Mouse (Mus musculus): ENCODE data around the gene Bnip2. TPM values are rescaled to one million over a fixed set of nuclear protein-coding genes. Genes with fewer than 3 reads are reported as not detected.
"Not testable (repeated sequence)": the region's sequence is repeated elsewhere in the genome, so short reads cannot be mapped to it uniquely, and the experiment has no call there.

The Bnip2 gene
- polyA plus RNA-seq, 1 experiment: 20.7 TPM

DNA sequence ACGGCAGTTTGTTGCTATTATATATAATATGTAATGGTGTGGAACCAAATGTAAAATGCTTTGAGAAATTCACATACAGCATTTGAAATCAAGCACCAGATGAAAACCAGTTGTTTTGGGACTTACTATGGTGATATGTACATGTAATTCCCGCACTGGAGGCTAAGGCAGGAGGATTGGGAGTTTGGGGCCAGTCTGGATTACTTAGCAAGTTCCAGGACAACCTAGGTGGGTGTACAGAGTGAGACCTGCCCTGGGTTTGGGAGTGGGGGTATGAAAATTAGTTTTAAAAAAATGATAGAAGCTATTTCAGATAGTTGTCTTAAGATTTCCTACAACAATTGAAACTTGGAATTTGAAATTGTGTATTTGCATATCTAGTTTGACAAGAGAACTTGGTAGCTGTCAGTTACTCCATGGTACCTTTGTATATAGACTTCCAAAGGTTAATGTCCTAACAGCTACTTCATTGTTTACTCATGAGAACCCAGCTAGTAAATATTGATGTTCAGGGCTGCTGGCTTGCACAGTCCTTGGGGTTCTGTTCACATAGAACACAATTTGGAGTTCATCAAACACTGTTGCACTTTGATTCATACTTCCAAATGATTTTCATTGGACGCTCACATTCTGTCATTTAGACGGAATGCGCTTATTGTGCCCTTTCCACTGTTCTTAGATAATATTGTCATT, 21.7 kb downstream of the Bnip2 start:
- Histone ChIP-seq H3K4me1 (ENCODE audit: control insufficient read depth, insufficient read depth, low read length) (no peaks in the 10 kb centered on the region), H3K36me3 (ENCODE audit: control insufficient read depth, insufficient read depth, low read length) (no peaks in the 10 kb centered on the region), H3K27ac (ENCODE audit: control insufficient read depth, insufficient read depth, low read depth, low read length) (no peak overlapping the region)

DNA sequence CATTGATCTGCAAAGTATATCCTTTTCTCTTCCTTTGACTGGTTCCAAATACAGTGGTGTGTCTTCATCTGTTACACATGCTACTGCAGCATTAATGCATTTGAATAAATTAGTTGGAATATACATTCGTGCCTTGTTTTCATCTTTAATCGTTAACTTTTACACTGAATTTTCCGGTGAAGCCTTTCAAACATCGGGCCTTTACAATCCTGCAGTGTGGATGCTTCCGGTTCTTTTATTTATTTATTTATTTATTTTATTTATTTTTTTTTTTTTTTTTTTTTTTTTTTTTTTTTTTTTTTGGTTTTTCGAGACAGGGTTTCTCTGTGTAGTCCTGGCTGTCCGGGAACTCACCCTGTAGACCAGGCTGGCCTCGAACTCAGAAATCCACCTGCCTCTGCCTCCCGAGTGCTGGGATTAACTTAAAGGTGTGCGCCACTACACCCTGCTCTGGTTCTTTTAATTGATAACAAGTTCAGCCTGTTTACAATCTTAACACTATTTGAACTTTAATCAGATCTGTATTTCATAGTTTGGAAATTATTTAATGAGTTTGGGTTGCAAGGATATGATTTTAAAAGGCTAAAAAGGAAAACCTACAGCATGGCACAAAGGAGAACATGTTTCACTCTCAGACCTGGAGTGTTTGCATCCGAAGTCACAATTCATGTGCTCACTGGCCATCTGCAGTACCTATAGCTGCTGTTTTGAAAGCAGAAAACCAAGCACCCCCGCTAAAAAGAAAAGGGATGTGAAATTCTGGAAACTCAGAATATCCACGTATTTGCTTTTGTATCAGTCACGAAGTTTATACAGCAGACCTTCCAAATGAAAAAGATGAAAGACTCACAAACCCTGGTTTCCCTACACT, 22.5 kb downstream of the Bnip2 start:
- Histone ChIP-seq H3K27ac (ENCODE audit: control insufficient read depth, insufficient read depth, low read depth, low read length) (peak overlapping the region; percentile 96), H3K36me3 (ENCODE audit: control insufficient read depth, insufficient read depth, low read length) (no peaks in the 10 kb centered on the region), H3K4me1 (ENCODE audit: control insufficient read depth, insufficient read depth, low read length) (no peaks in the 10 kb centered on the region), H3K27me3 (ENCODE audit: control insufficient read depth, insufficient read depth, low read length) (no peaks in the 10 kb centered on the region), H3K4me3 (ENCODE audit: control insufficient read depth, low read depth, low read length) (peak overlapping the region; percentile 98)
- TF ChIP-seq POLR2A (IDR thresholded peaks at IDR 0.05; ENCODE audit: control insufficient read depth, low read depth, low read length) (no peak), CTCF (IDR thresholded peaks at IDR 0.05; ENCODE audit: control insufficient read depth, insufficient read depth, insufficient replicate concordance, low read depth, low read length) (no peak)

More for the DNA sequence above, 21.7 kb downstream of the Bnip2 start:
- Histone ChIP-seq H3K27me3 (ENCODE audit: control insufficient read depth, insufficient read depth, low read length) (no peaks in the 10 kb centered on the region), H3K4me3 (ENCODE audit: control insufficient read depth, low read depth, low read length) (no peak overlapping the region)
- TF ChIP-seq CTCF (IDR thresholded peaks at IDR 0.05; ENCODE audit: control insufficient read depth, insufficient read depth, insufficient replicate concordance, low read depth, low read length): no peak
- no peak for TF ChIP-seq POLR2A (IDR thresholded peaks at IDR 0.05; ENCODE audit: control insufficient read depth, low read depth, low read length)

DNA sequence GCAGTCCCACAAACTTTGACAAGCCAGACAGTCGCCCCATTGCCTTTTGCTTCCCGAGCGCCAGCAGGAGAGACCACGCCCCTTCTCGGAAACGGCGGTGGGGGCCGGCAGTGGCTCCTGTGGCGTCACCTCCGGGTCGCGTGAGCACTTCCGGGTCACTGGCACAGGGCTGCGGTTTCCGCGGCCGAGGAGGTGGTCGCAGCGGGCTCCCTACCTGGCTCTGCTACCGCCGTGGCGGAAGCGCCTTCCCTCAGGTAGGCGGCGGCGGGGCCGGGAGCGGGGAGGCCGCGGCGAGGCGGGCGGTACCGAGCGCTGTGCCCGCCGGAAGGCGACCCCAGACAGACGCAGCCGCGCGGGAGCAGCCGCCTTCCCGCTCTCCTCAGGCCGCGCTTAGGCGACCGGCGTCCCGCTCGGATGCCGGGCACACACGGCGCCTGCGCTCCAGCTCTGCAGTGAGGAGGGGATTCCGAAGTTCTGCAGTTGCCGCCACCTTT, 23.2 kb downstream of the Bnip2 start, which contains the start of gene Gtf2a2:
TSS of gene Gtf2a2 (plus strand) at position 143 of the 494 bp plus-strand sequence.
- Histone ChIP-seq H3K4me1 (ENCODE audit: control insufficient read depth, insufficient read depth, low read length) (no peaks in the 10 kb centered on the region), H3K27me3 (ENCODE audit: control insufficient read depth, insufficient read depth, low read length) (no peaks in the 10 kb centered on the region), H3K27ac (ENCODE audit: control insufficient read depth, insufficient read depth, low read depth, low read length) (peak within 1 kb of the TSS; percentile 96), H3K36me3 (ENCODE audit: control insufficient read depth, insufficient read depth, low read length) (no peaks in the 10 kb centered on the region), H3K4me3 (ENCODE audit: control insufficient read depth, low read depth, low read length) (peak within 1 kb of the TSS; percentile 98)
- TF ChIP-seq CTCF (IDR thresholded peaks at IDR 0.05; ENCODE audit: control insufficient read depth, insufficient read depth, insufficient replicate concordance, low read depth, low read length) (no peak), POLR2A (IDR thresholded peaks at IDR 0.05; ENCODE audit: control insufficient read depth, low read depth, low read length) (peak; percentile 90)

DNA sequence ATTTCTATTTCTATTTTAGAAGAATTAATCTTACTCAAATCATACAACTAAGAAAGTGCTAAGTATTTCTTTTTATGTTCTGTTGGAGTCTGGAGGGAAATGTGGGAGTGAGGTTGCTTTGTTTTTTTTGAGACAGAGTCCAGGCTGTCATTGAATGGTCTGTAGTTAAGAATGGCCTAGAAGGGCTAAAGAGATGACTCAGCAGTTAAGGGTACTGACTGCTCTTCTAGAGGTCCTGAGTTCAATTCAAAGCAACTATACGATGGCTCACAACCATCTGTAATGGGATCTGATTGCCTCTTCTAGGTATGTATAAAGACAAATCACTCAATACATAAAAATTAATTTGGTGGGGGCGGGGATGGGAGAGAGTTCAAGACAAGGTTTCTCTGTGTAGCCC, 26.4 kb downstream of the Bnip2 start:
- no peak overlapping the region for H3K4me3 ChIP-seq (ENCODE audit: control insufficient read depth, low read depth, low read length)
- TF ChIP-seq POLR2A (IDR thresholded peaks at IDR 0.05; ENCODE audit: control insufficient read depth, low read depth, low read length): no peak
- no peak for TF ChIP-seq CTCF (IDR thresholded peaks at IDR 0.05; ENCODE audit: control insufficient read depth, insufficient read depth, insufficient replicate concordance, low read depth, low read length)
- no peaks in the 10 kb centered on the region for H3K4me1 ChIP-seq (ENCODE audit: control insufficient read depth, insufficient read depth, low read length)
- no peaks in the 10 kb centered on the region for H3K27me3 ChIP-seq (ENCODE audit: control insufficient read depth, insufficient read depth, low read length)
- no peaks in the 10 kb centered on the region for H3K36me3 ChIP-seq (ENCODE audit: control insufficient read depth, insufficient read depth, low read length)
- H3K27ac ChIP-seq (ENCODE audit: control insufficient read depth, insufficient read depth, low read depth, low read length): no peak overlapping the region

DNA sequence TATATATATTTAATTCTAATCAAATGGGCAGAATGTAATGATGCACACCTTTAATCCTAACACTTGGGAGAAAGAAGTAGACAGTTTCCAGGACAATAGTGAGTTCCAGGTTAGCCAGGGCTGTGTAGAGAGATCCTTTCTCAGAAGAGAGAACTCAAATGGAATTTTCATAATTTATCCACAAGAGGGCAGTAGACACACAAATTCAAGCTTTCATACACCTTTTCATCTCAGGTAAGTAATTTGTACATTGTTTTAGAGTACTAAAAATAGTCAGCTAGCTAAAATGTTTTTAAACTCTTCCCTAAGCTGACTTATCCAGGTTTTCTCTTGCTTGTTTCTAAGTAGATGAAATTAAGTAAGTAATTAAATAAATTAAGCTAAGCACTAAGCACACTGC, 29.6 kb downstream of the Bnip2 start:
- H3K27ac ChIP-seq (ENCODE audit: control insufficient read depth, insufficient read depth, low read depth, low read length): no peak overlapping the region
- H3K4me3 ChIP-seq (ENCODE audit: control insufficient read depth, low read depth, low read length): no peak overlapping the region
- TF ChIP-seq POLR2A (IDR thresholded peaks at IDR 0.05; ENCODE audit: control insufficient read depth, low read depth, low read length) (no peak), CTCF (IDR thresholded peaks at IDR 0.05; ENCODE audit: control insufficient read depth, insufficient read depth, insufficient replicate concordance, low read depth, low read length) (no peak)
- no peaks in the 10 kb centered on the region for H3K4me1 ChIP-seq (ENCODE audit: control insufficient read depth, insufficient read depth, low read length)
- no peaks in the 10 kb centered on the region for H3K27me3 ChIP-seq (ENCODE audit: control insufficient read depth, insufficient read depth, low read length)
- H3K36me3 ChIP-seq (ENCODE audit: control insufficient read depth, insufficient read depth, low read length): no peaks in the 10 kb centered on the region

DNA sequence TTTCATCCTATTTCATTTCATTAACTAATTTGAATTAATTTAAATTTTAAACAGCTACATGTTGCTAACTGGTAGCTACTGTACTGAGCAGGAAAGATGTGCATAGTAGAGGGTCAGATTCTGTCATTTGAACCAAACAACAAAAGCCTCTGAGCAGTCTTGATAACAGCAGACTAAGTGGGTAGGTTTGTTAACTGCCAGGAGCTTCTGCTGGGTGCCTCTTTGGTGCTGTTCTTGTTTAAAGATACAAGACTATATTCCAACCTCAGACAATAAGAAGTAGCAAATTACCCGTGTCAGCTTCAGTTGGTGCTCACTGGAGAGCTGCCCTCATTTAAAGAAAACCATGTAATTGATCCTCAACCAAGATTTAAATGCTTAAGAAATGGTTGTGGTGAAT, 32.3 kb downstream of the Bnip2 start:
- H3K27ac ChIP-seq (ENCODE audit: control insufficient read depth, insufficient read depth, low read depth, low read length): no peak overlapping the region
- H3K36me3 ChIP-seq (ENCODE audit: control insufficient read depth, insufficient read depth, low read length): no peaks in the 10 kb centered on the region
- H3K4me3 ChIP-seq (ENCODE audit: control insufficient read depth, low read depth, low read length): no peak overlapping the region
- TF ChIP-seq POLR2A (IDR thresholded peaks at IDR 0.05; ENCODE audit: control insufficient read depth, low read depth, low read length): no peak
- H3K27me3 ChIP-seq (ENCODE audit: control insufficient read depth, insufficient read depth, low read length): no peaks in the 10 kb centered on the region
- H3K4me1 ChIP-seq (ENCODE audit: control insufficient read depth, insufficient read depth, low read length): no peaks in the 10 kb centered on the region; the same call in 1 of the 2 replicates

DNA sequence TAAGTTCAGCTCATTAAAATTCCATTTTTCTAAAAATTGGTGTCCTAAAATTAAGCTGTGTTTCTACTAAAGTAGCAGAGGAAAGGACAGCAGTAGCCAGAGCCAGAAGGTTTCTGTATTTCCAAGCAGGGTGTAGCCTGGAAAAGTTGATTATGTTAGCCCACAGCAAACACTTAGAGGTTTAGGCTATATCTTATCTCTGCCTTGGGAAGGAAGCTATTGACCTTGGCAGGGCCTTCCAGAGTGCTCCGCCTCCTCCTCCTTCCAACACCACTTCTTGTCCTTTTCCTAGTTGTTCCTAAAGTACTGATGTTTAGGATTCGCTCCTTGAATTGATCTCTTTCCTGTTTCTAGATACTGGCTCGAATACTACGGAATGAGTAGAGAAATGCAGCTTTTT, 32.8 kb downstream of the Bnip2 start:
- no peaks in the 10 kb centered on the region for H3K36me3 ChIP-seq (ENCODE audit: control insufficient read depth, insufficient read depth, low read length)
- TF ChIP-seq CTCF (IDR thresholded peaks at IDR 0.05; ENCODE audit: control insufficient read depth, insufficient read depth, insufficient replicate concordance, low read depth, low read length) (no peak), POLR2A (IDR thresholded peaks at IDR 0.05; ENCODE audit: control insufficient read depth, low read depth, low read length) (no peak)
- no peaks in the 10 kb centered on the region for H3K27me3 ChIP-seq (ENCODE audit: control insufficient read depth, insufficient read depth, low read length)
- H3K4me1 ChIP-seq (ENCODE audit: control insufficient read depth, insufficient read depth, low read length): no peaks in the 10 kb centered on the region; the same call in 1 of the 2 replicates
- H3K27ac ChIP-seq (ENCODE audit: control insufficient read depth, insufficient read depth, low read depth, low read length): no peak overlapping the region
- H3K4me3 ChIP-seq (ENCODE audit: control insufficient read depth, low read depth, low read length): no peak overlapping the region

DNA sequence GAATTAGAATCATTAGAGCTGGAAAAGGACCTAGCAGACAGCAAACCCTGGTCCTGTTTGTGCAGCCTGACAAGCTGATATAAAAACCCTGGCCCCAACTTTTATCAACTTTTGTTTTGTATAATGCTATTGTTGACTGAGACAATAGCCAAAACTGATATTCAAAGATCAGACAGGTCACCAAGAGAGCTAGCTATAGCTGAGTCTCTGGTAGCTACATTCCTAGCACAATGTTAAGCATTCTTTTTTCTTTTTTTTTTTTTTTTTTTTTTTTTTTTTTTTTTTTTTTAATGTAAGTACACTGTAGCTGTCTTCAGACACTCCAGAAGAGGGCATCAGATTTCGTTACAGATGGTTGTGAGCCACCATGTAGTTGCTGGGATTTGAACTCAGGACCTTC, 34.3 kb downstream of the Bnip2 start:
- H3K36me3 ChIP-seq (ENCODE audit: control insufficient read depth, insufficient read depth, low read length); H3K27ac ChIP-seq (ENCODE audit: control insufficient read depth, insufficient read depth, low read depth, low read length); H3K4me1 ChIP-seq (ENCODE audit: control insufficient read depth, insufficient read depth, low read length); H3K4me3 ChIP-seq (ENCODE audit: control insufficient read depth, low read depth, low read length); H3K27me3 ChIP-seq (ENCODE audit: control insufficient read depth, insufficient read depth, low read length): not testable (repeated sequence)

Data from testis, adult 2 months (tissue).